Mouse (Mus musculus) bone marrow, adult 2 months (tissue): Measurements from ENCODE around the gene Morn3.

ENCODE experiments used
- CTCF ChIP-seq: fragments of 200-500 bp; IDR thresholded peaks from 2 replicates; pipeline ENCODE4 v1.5.1; 2011; ENCODE audit warnings: low read length, control low read depth; ENCODE audit not compliant: control insufficient read depth, insufficient read depth
- POLR2A ChIP-seq: fragments of 200-500 bp; IDR thresholded peaks from 2 replicates; pipeline ENCODE4 v1.6.1; 2011; ENCODE audit warnings: low read depth, mild to moderate bottlenecking, control low read depth, low read length, borderline replicate concordance; ENCODE audit not compliant: control insufficient read depth

GRCm38 (mm10) chr5:122989001-122989525 is 57.8 kb downstream of the Morn3 start:
- TF ChIP-seq CTCF (no peak), POLR2A (peak; percentile 39; the same call in 1 of the 2 replicates)
